In the genomic region with DNA sequence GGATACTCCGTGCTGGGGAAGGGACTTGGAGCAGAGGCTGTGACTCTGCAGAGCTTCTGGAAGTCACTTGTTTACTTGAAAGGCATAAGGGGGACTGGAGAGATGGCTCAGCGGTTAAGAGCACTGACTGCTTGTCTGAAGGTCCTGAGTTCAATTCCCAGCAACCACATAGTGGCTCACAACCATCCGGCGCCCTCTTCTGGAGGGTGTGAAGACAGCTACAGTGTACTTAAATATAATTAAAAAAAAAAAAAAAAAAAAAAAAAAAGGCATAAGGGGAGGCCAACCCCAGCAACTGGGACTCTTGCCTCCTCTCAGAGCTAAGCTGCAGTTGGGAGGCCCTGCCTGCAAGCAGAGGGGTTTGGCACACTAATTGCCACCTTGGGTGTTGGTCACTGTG, we compare ENCODE assay signal across 13 mouse cellular contexts. TPM values are rescaled to one million over a fixed set of nuclear protein-coding genes. Genes with fewer than 3 reads are reported as not detected.
DNase-seq lines count a peak whose midpoint lies in the region; ATAC-seq and TF ChIP-seq lines count a peak whose summit lies in the region.
"Had no signal": no experiment of that assay in that cellular context is flagged by ENCODE, and none has a peak within 500 bp of the region (broad histone marks: within the 10 kb centered on the region; RNA-seq: fewer than 3 reads in every experiment).

No protein-coding gene starts in this region.

- H3K27ac ChIP-seq in layer of hippocampus, adult 2 months, result no peak overlapping the region
- H3K27ac ChIP-seq in CH12.LX (ENCODE audit: insufficient read depth, low read depth), result no peak overlapping the region
- H3K27ac ChIP-seq in midbrain, embryonic 13.5 days, result peak overlapping the region; percentile 94
- H3K27ac ChIP-seq: embryonic facial prominence, embryonic 15.5 days had no signal

- no peak overlapping the region for H3K4me3 ChIP-seq in layer of hippocampus, adult 2 months
- H3K4me3 ChIP-seq in CH12.LX (replicated peaks in 1 of 3; ENCODE audit: low read depth in 2 of 3, low read length in 2 of 3, poor library complexity in 1 of 3), result no peak overlapping the region
- H3K4me3 ChIP-seq in midbrain, embryonic 13.5 days (replicated peaks), result no peak overlapping the region

- WGBS in midbrain, embryonic 13.5 days, result 78% methylated on average over 4 of the region's 4 CpGs

- intact Hi-C loops in gastrocnemius, postnatal 14 days (cut with DNase I; ENCODE audit: low total_unique reads), result no loop called here

- H3K27me3 ChIP-seq in CH12.LX (replicated peaks), result peaks cover 45% of the 10 kb centered on the region
- no peaks in the 10 kb centered on the region for H3K27me3 ChIP-seq in midbrain, embryonic 13.5 days
- H3K27me3 ChIP-seq: embryonic facial prominence, embryonic 15.5 days had no signal

- no peak for TF ChIP-seq EP300 in CH12.LX (IDR thresholded peaks at IDR 0.05; ENCODE audit: low read length)

- peak; percentile 62 for TF ChIP-seq CTCF in layer of hippocampus, adult 2 months (conservative IDR thresholded peaks at IDR 0.05)
- peak in 1 of 2 experiments; percentile 38; a peak in 2 of 4 replicates for TF ChIP-seq CTCF in CH12.LX (conservative IDR thresholded peaks at IDR 0.05 in 1 of 2, IDR thresholded peaks at IDR 0.05 in 1 of 2; ENCODE audit: low read depth in 2 of 2, low read length in 2 of 2)

- TF ChIP-seq RAD21 in CH12.LX (IDR thresholded peaks at IDR 0.05; ENCODE audit: low read depth, low read length), result no peak; the same call in 1 of the 2 replicates

- no peak for TF ChIP-seq POLR2A in CH12.LX (IDR thresholded peaks at IDR 0.05; ENCODE audit: low read depth, low read length)

- H3K9ac ChIP-seq in CH12.LX (ENCODE audit: insufficient read depth, low read depth), result no peak overlapping the region
- H3K9ac ChIP-seq in midbrain, embryonic 13.5 days (replicated peaks), result no peak overlapping the region
- H3K9ac ChIP-seq: embryonic facial prominence, embryonic 15.5 days had no signal

- peaks cover 12% of the 10 kb centered on the region for H3K9me3 ChIP-seq in CH12.LX (replicated peaks; ENCODE audit: low read length)
- H3K9me3 ChIP-seq in midbrain, embryonic 13.5 days, result no peaks in the 10 kb centered on the region
- H3K9me3 ChIP-seq: embryonic facial prominence, embryonic 15.5 days had no signal

- DNase-seq in layer of hippocampus, adult 2 months (ENCODE audit: low spot score in 2 of 2), result no peak
- DNase-seq in layer of hippocampus, adult 8-10 months (ENCODE audit: low spot score in 2 of 2), result no peak
- DNase-seq in CH12.LX (ENCODE audit: extremely low read depth), result peak; percentile 25
- DNase-seq in R1 (ENCODE audit: low read depth, low spot score), result peak; percentile 63
- no peak for DNase-seq in adrenal gland, postnatal 4 days (ENCODE audit: low spot score in 2 of 2)
- no peak for DNase-seq in gastrocnemius, postnatal 14 days
- no peak for DNase-seq in gastrocnemius, postnatal 10 days

- ATAC-seq in midbrain, embryonic 13.5 days, result no peak

- no peaks in the 10 kb centered on the region for H3K36me3 ChIP-seq in CH12.LX (replicated peaks in 1 of 2; ENCODE audit: control insufficient read depth in 1 of 2, insufficient read depth in 1 of 2, low read length in 1 of 2)
- H3K36me3 ChIP-seq in midbrain, embryonic 13.5 days, result 0 out of 2 replicates have a peak, but pooled peaks cover 3% of the 10 kb centered on the region
- H3K36me3 ChIP-seq: embryonic facial prominence, embryonic 15.5 days had no signal

- H3K4me1 ChIP-seq in CH12.LX (ENCODE audit: control insufficient read depth in 1 of 2, insufficient read depth in 2 of 2), result no peaks in the 10 kb centered on the region
- H3K4me1 ChIP-seq in midbrain, embryonic 13.5 days (replicated peaks), result peaks cover 39% of the 10 kb centered on the region

- no peaks in the 10 kb centered on the region for H3K79me2 ChIP-seq in CH12.LX (replicated peaks; ENCODE audit: control insufficient read depth, extremely low read depth, insufficient read depth, poor library complexity, severe bottlenecking)

- dilution Hi-C loops in CH12.LX (cut with MboI; ENCODE audit: extremely low pct_ligation_motif_present, extremely low pct_unique_long_range_greater_than_20kb, low sequenced_read_pairs), result no loop called here

- in situ Hi-C loops in CH12.LX (cut with MboI; ENCODE audit: low pct_ligation_motif_present, low pct_unique_long_range_greater_than_20kb, low sequenced_read_pairs), result loop anchor here (10.0 kb wide), 1 partner anchor 51 kb away; a partner anchor contains a TSS

- H3K4me2 ChIP-seq in CH12.LX (ENCODE audit: insufficient read depth, low read depth, poor library complexity, severe bottlenecking), result no peak overlapping the region
- no peak overlapping the region for H3K4me2 ChIP-seq in midbrain, embryonic 13.5 days (replicated peaks)

TF ChIP-seq in CH12.LX, 34 proteins besides CTCF, POLR2A, EP300 and RAD21:
- no peak for TF ChIP-seq TCF12 (IDR thresholded peaks at IDR 0.05; ENCODE audit: low read depth, low read length)
- TF ChIP-seq ZNF384 (IDR thresholded peaks at IDR 0.05; ENCODE audit: low read depth, low read length), result peak; percentile 93

RNA-seq across cellular contexts. Expression of a gene that starts 24.7 kb away (rescaled TPM):
- total RNA-seq in layer of hippocampus, adult 2 months (2021), result 10 to 100 TPM; 42.5 to 51.3 TPM
- 10 to 100 TPM; 39.3 to 49.8 (median 44.4) TPM for total RNA-seq in layer of hippocampus, adult 8-10 months (2022)
- total RNA-seq in CH12.LX (2012; rRNA removed), result not detected in 2 replicates
- total RNA-seq in CH12.LX (2014; rRNA removed), result not detected in 2 replicates
- not detected in 2 replicates for polyA plus RNA-seq in CH12.LX (2012; ENCODE audit: insufficient read length, low read depth)
- 10.0 and 13.4 TPM in 2 replicates for polyA plus RNA-seq in midbrain, embryonic 13.5 days (2015; fragmentation: Nextera tagmentation; extraction: Ambion mirVana)
- 10 to 100 TPM; 10.2 to 11.2 TPM for total RNA-seq in adrenal gland, postnatal 4 days (2021)
- not detected for total RNA-seq in gastrocnemius, postnatal 14 days (2021)
- under 1 TPM; 0.05 TPM for total RNA-seq in gastrocnemius, postnatal 10 days (2021)
- total RNA-seq: gastrocnemius, adult 18-20 months; heart, postnatal 25 days had no signal
- polyA plus RNA-seq: small intestine, adult 2 months; urinary bladder, adult 2 months had no signal

RNA-seq across cellular contexts. Expression of a gene that starts 31.4 kb away (rescaled TPM):
- total RNA-seq in layer of hippocampus, adult 2 months (2021), result 10 to 100 TPM; 22.1 to 23.6 TPM
- 10 to 100 TPM; 19.6 to 26.9 (median 25.3) TPM for total RNA-seq in layer of hippocampus, adult 8-10 months (2022)
- 12.3 and 14.5 TPM in 2 replicates for total RNA-seq in CH12.LX (2012; rRNA removed)
- 10.7 and 14.8 TPM in 2 replicates for total RNA-seq in CH12.LX (2014; rRNA removed)
- 15.3 and 15.9 TPM in 2 replicates for polyA plus RNA-seq in CH12.LX (2012; ENCODE audit: insufficient read length, low read depth)
- polyA plus RNA-seq in midbrain, embryonic 13.5 days (2015; fragmentation: Nextera tagmentation; extraction: Ambion mirVana), result 14.8 and 21.6 TPM in 2 replicates
- total RNA-seq in adrenal gland, postnatal 4 days (2021), result 10 to 100 TPM; 17.8 to 23.3 TPM
- total RNA-seq in gastrocnemius, postnatal 14 days (2021), result 1 to 10 TPM; 5.9 to 7.3 TPM
- total RNA-seq in gastrocnemius, postnatal 10 days (2021), result 1 to 10 TPM; 7.9 to 9.2 TPM

RNA-seq across cellular contexts. Expression of a gene that starts 33.7 kb away (rescaled TPM):
- total RNA-seq in layer of hippocampus, adult 2 months (2021), result 1 to 10 TPM; 2.1 to 2.9 TPM
- 1 to 10 TPM; 1.2 to 2.0 (median 1.2) TPM for total RNA-seq in layer of hippocampus, adult 8-10 months (2022)
- total RNA-seq in CH12.LX (2012; rRNA removed) (101 and 111 TPM in 2 replicates), CH12.LX (2014; rRNA removed) (55.2 and 58.8 TPM in 2 replicates)
- polyA plus RNA-seq in CH12.LX (2012; ENCODE audit: insufficient read length, low read depth), result 174 and 188 TPM in 2 replicates
- 76.4 and 77.6 TPM in 2 replicates for polyA plus RNA-seq in midbrain, embryonic 13.5 days (2015; fragmentation: Nextera tagmentation; extraction: Ambion mirVana)
- 10 to 100 TPM; 25.6 to 31.5 TPM for total RNA-seq in adrenal gland, postnatal 4 days (2021)
- total RNA-seq in gastrocnemius, postnatal 14 days (2021), result 1 to 10 TPM; 3.8 to 4.0 TPM
- total RNA-seq in gastrocnemius, postnatal 10 days (2021), result 1 to 10 TPM; 7.1 to 9.0 TPM

RNA-seq across cellular contexts. Expression of a gene that starts 43.4 kb away (rescaled TPM):
- total RNA-seq in layer of hippocampus, adult 2 months (2021), result 10 to 100 TPM; 52.3 to 54.4 TPM
- total RNA-seq in layer of hippocampus, adult 8-10 months (2022), result 10 to 100 TPM; 46.0 to 55.5 (median 50.6) TPM
- total RNA-seq in CH12.LX (2012; rRNA removed) (0.08 and 0.13 TPM in 2 replicates), CH12.LX (2014; rRNA removed) (not detected in 2 replicates)
- polyA plus RNA-seq in CH12.LX (2012; ENCODE audit: insufficient read length, low read depth), result not detected in 2 replicates
- 7.3 and 9.5 TPM in 2 replicates for polyA plus RNA-seq in midbrain, embryonic 13.5 days (2015; fragmentation: Nextera tagmentation; extraction: Ambion mirVana)
- 1 to 10 TPM; 7.3 to 7.6 TPM for total RNA-seq in adrenal gland, postnatal 4 days (2021)
- under 1 TPM; 0.16 TPM for total RNA-seq in gastrocnemius, postnatal 14 days (2021)
- total RNA-seq in gastrocnemius, postnatal 10 days (2021), result under 1 TPM; 0.16 to 0.36 TPM

RNA-seq across cellular contexts. Expression of a gene that starts 54.4 kb away (rescaled TPM):
- total RNA-seq in layer of hippocampus, adult 2 months (2021), result 10 to 100 TPM; 72.0 to 94.5 TPM
- 10 to 100 TPM; 75.8 to 80.7 (median 78.8) TPM for total RNA-seq in layer of hippocampus, adult 8-10 months (2022)
- total RNA-seq in CH12.LX (2012; rRNA removed), result 29.0 and 32.0 TPM in 2 replicates
- total RNA-seq in CH12.LX (2014; rRNA removed), result 22.6 and 28.5 TPM in 2 replicates
- 16.7 and 20.4 TPM in 2 replicates for polyA plus RNA-seq in CH12.LX (2012; ENCODE audit: insufficient read length, low read depth)
- polyA plus RNA-seq in midbrain, embryonic 13.5 days (2015; fragmentation: Nextera tagmentation; extraction: Ambion mirVana), result 70.6 and 77.5 TPM in 2 replicates
- 10 to 100 TPM; 50.8 to 60.1 TPM for total RNA-seq in adrenal gland, postnatal 4 days (2021)
- total RNA-seq in gastrocnemius, postnatal 14 days (2021), result 10 to 100 TPM; 20.2 to 21.4 TPM
- 10 to 100 TPM; 28.7 to 29.3 TPM for total RNA-seq in gastrocnemius, postnatal 10 days (2021)

Comparison
In these comparisons a context has a peak if more than half of its experiments do, and no peak if none do; other contexts are left out.
1. DNase-seq: peak in CH12.LX (single experiment) and R1 (single experiment); none in layer of hippocampus, adult 2 months (0 of 2), layer of hippocampus, adult 8-10 months (0 of 2), adrenal gland, postnatal 4 days (0 of 2), gastrocnemius, postnatal 14 days (single experiment) and gastrocnemius, postnatal 10 days (single experiment).
2. RNA of a gene that starts 24.7 kb away (total RNA-seq): 42.5 to 51.3 TPM in layer of hippocampus, adult 2 months, 39.3 to 49.8 TPM in layer of hippocampus, adult 8-10 months and 10.2 to 11.2 TPM in adrenal gland, postnatal 4 days; 0.05 TPM in gastrocnemius, postnatal 10 days, not detected in gastrocnemius, postnatal 14 days and not detected in CH12.LX; every median in the first group is over 10 times any median in the second.